Mouse (Mus musculus) kidney, adult 2 months (tissue): ENCODE results near the gene Smim15.

Source experiments
- CTCF ChIP-seq: fragments of 200-500 bp; conservative IDR thresholded peaks from 2 replicates; pipeline ENCODE4 v1.5.1; 2011; ENCODE audit warnings: low read depth, mild to moderate bottlenecking, control low read depth, low read length, moderate library complexity, mixed read lengths; ENCODE audit not compliant: insufficient read depth, insufficient read length
- POLR2A ChIP-seq: fragments of 200-500 bp; IDR thresholded peaks from one replicate; pipeline ENCODE4 v1.6.1; 2011; ENCODE audit warnings: low read depth, low read length, control low read depth

DNA sequence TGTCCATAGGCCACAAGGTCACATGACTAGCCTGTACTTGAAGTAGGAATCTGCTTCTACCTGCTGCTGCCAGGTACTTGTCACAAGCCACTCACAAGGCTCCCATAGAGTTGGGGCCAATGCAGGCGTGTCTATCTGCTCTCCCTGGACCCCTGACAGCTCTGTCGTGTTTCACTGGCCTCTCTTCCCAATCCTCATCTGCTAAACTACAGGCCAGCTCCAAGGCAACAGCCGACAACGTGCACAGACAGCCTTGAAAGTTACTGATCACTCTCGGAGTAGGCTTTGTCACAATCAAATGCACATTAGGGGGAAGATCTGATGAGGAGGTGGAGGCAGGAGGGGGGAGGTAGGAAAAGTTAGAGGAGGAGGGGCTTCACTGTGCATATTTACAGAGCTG, 18.7 kb downstream of the Smim15 start:
- TF ChIP-seq CTCF: no peak
- TF ChIP-seq POLR2A: no peak
